Comparison of ENCODE assay signal across 8 mouse cellular contexts in genomic region chr5:53590875-53591682, GRCm38 (mm10).
DNase-seq lines count a peak whose midpoint lies in the region; ATAC-seq and TF ChIP-seq lines count a peak whose summit lies in the region.

No protein-coding gene starts in this region.

- peaks cover 4 to 41% of the 10 kb centered on the region in 2 experiments; a peak in 3 of 4 replicates for H3K4me1 ChIP-seq in CH12.LX (ENCODE audit: control insufficient read depth in 1 of 2, insufficient read depth in 2 of 2)

- peak overlapping the region; percentile 82; the same call in 1 of the 2 replicates for H3K4me2 ChIP-seq in CH12.LX (ENCODE audit: insufficient read depth, low read depth, poor library complexity, severe bottlenecking)

- dilution Hi-C loops in CH12.LX (cut with MboI; ENCODE audit: extremely low pct_ligation_motif_present, extremely low pct_unique_long_range_greater_than_20kb, low sequenced_read_pairs) = no loop called here

- peak in 1 of 2 experiments; percentile 16; a peak in 1 of 4 replicates for TF ChIP-seq CTCF in CH12.LX (conservative IDR thresholded peaks at IDR 0.05 in 1 of 2, IDR thresholded peaks at IDR 0.05 in 1 of 2; ENCODE audit: low read depth in 2 of 2, low read length in 2 of 2)

- no peaks in the 10 kb centered on the region for H3K27me3 ChIP-seq in CH12.LX (replicated peaks)

- intact Hi-C loops in heart, postnatal 10 days (cut with DNase I) = loop anchor here (2.0 kb wide), 1 partner anchor 118 kb away; no protein-coding TSS in a partner anchor

- DNase-seq in CH12.LX (ENCODE audit: extremely low read depth) (peak; percentile 53), ZHBTc4 (ENCODE audit: low read depth, low spot score) (peak; percentile 48)
- peak; percentile 78 for DNase-seq in embryo, embryonic 10.5 days (ENCODE audit: low spot score)
- DNase-seq in heart, postnatal 10 days = peak; percentile 33 to 50
- DNase-seq in layer of hippocampus, postnatal 10 days (ENCODE audit: low spot score in 2 of 2) = peak; percentile 25 to 58
- peak; percentile 77 for DNase-seq in mesoderm, embryonic 11.5 days (ENCODE audit: low read depth, low spot score)
- peak; percentile 39 for DNase-seq in right cerebral cortex, postnatal 4 days

- TF ChIP-seq POLR2A in CH12.LX (IDR thresholded peaks at IDR 0.05; ENCODE audit: low read depth, low read length) = 0 out of 2 replicates have a peak, but pooled peaks have one; percentile 21

- H3K27ac ChIP-seq in CH12.LX (ENCODE audit: insufficient read depth, low read depth) = peak overlapping the region; percentile 83

- no peaks in the 10 kb centered on the region for H3K36me3 ChIP-seq in CH12.LX (replicated peaks in 1 of 2; ENCODE audit: control insufficient read depth in 1 of 2, insufficient read depth in 1 of 2, low read length in 1 of 2)

- H3K4me3 ChIP-seq in CH12.LX (replicated peaks in 1 of 3; ENCODE audit: low read depth in 2 of 3, low read length in 2 of 3, poor library complexity in 1 of 3) = peak overlapping the region; percentile 57 to 93 (median 86)

- in situ Hi-C loops in CH12.LX (cut with MboI; ENCODE audit: low pct_ligation_motif_present, low pct_unique_long_range_greater_than_20kb, low sequenced_read_pairs) = loop anchor here (5.0 to 10.0 kb wide), 4 partner anchors 44 to 234 kb away; no protein-coding TSS in a partner anchor

- H3K9me3 ChIP-seq in CH12.LX (replicated peaks; ENCODE audit: low read length) = no peaks in the 10 kb centered on the region

- no peak; the same call in 1 of the 2 replicates for TF ChIP-seq RAD21 in CH12.LX (IDR thresholded peaks at IDR 0.05; ENCODE audit: low read depth, low read length)

- peak overlapping the region; percentile 95 for H3K9ac ChIP-seq in CH12.LX (ENCODE audit: insufficient read depth, low read depth)

- no peak for TF ChIP-seq EP300 in CH12.LX (IDR thresholded peaks at IDR 0.05; ENCODE audit: low read length)

- peaks cover 47% of the 10 kb centered on the region for H3K79me2 ChIP-seq in CH12.LX (replicated peaks; ENCODE audit: control insufficient read depth, extremely low read depth, insufficient read depth, poor library complexity, severe bottlenecking)

- ATAC-seq in activated CD4-positive, CD25-positive, alpha-beta regulatory T cell, adult 4 months = no peak

TF ChIP-seq in CH12.LX, 34 proteins besides CTCF, POLR2A, EP300 and RAD21:
- no peak for TF ChIP-seq KAT2A (IDR thresholded peaks at IDR 0.05; ENCODE audit: insufficient replicate concordance, low read length)
- TF ChIP-seq MAFK (IDR thresholded peaks at IDR 0.05; ENCODE audit: insufficient replicate concordance, low read length) = no peak
- no peak for TF ChIP-seq E2F4 (IDR thresholded peaks at IDR 0.05; ENCODE audit: insufficient replicate concordance, low read depth, low read length)
- no peak for TF ChIP-seq UBTF (IDR thresholded peaks at IDR 0.05; ENCODE audit: low read depth, low read length)
- peak; percentile 17; the same call in 1 of the 2 replicates for TF ChIP-seq SIN3A (IDR thresholded peaks at IDR 0.05; ENCODE audit: low read length)
- TF ChIP-seq CHD2 (IDR thresholded peaks at IDR 0.05; ENCODE audit: low read length) = no peak
- no peak for TF ChIP-seq ETS1 (conservative IDR thresholded peaks at IDR 0.05; ENCODE audit: low read depth, low read length)
- TF ChIP-seq HCFC1 (IDR thresholded peaks at IDR 0.05; ENCODE audit: low read depth, low read length) = no peak
- TF ChIP-seq NELFE (IDR thresholded peaks at IDR 0.05; ENCODE audit: low read depth, low read length) = no peak
- TF ChIP-seq MAX (IDR thresholded peaks at IDR 0.05; ENCODE audit: low read length) = no peak
- no peak for TF ChIP-seq JUND (conservative IDR thresholded peaks at IDR 0.05; ENCODE audit: low read depth, low read length)
- TF ChIP-seq JUN (IDR thresholded peaks at IDR 0.05; ENCODE audit: insufficient read depth, low read depth, low read length) = no peak
- TF ChIP-seq NRF1 (IDR thresholded peaks at IDR 0.05; ENCODE audit: low read depth, low read length) = no peak
- no peak for TF ChIP-seq MXI1 (IDR thresholded peaks at IDR 0.05; ENCODE audit: low read depth, low read length)
- peak; percentile 34 for TF ChIP-seq SMC3 (IDR thresholded peaks at IDR 0.05; ENCODE audit: low read depth, low read length)
- TF ChIP-seq RCOR1 (conservative IDR thresholded peaks at IDR 0.05; ENCODE audit: low read depth, low read length) = no peak
- no peak for TF ChIP-seq TBP (conservative IDR thresholded peaks at IDR 0.05; ENCODE audit: low read depth, low read length)
- TF ChIP-seq USF2 (conservative IDR thresholded peaks at IDR 0.05; ENCODE audit: low read depth, low read length) = no peak
- no peak for TF ChIP-seq BHLHE40 (IDR thresholded peaks at IDR 0.05; ENCODE audit: low read depth, low read length)
- TF ChIP-seq ZNF384 (IDR thresholded peaks at IDR 0.05; ENCODE audit: low read depth, low read length) = no peak
- TF ChIP-seq MEF2A (IDR thresholded peaks at IDR 0.05; ENCODE audit: borderline replicate concordance, low read depth, low read length) = no peak
- TF ChIP-seq CHD1 (IDR thresholded peaks at IDR 0.05; ENCODE audit: low read depth, low read length) = peak; percentile 62; the same call in 1 of the 2 replicates
- TF ChIP-seq IRF4 (IDR thresholded peaks at IDR 0.05; ENCODE audit: low read depth, low read length) = no peak
- TF ChIP-seq ZMIZ1 (IDR thresholded peaks at IDR 0.05; ENCODE audit: low read depth, low read length) = no peak
- TF ChIP-seq TCF12 (IDR thresholded peaks at IDR 0.05; ENCODE audit: low read depth, low read length) = no peak
